Mouse (Mus musculus) small intestine, adult 2 months (tissue): Measurements from ENCODE around the gene Cobl.

ENCODE experiments used
- CTCF ChIP-seq: fragments of 200-500 bp; IDR thresholded peaks from 2 replicates; pipeline ENCODE4 v1.5.1; 2012; ENCODE audit warnings: low read depth, mild to moderate bottlenecking, control low read depth, inconsistent platforms, low read length, moderate library complexity, mixed read lengths; ENCODE audit not compliant: insufficient replicate concordance, insufficient read length; ENCODE audit errors: extremely low read depth
- POLR2A ChIP-seq: fragments of 200-500 bp; IDR thresholded peaks from 2 replicates; pipeline ENCODE4 v1.6.1; 2012; ENCODE audit warnings: low read depth, mild to moderate bottlenecking, control low read depth, inconsistent platforms, low read length, moderate library complexity

- no peak for TF ChIP-seq CTCF
- no peak for TF ChIP-seq POLR2A
Observed at GRCm38 (mm10) chr11:12415329-12415728, 49.4 kb downstream of the Cobl start.
